Mouse (Mus musculus) lung, embryonic 15.5 days (tissue): ENCODE measurements around the gene Uchl4. TPM values are rescaled to one million over a fixed set of nuclear protein-coding genes. Genes with fewer than 3 reads are reported as not detected.
"Not testable (repeated sequence)": the region's sequence is repeated elsewhere in the genome, so short reads cannot be mapped to it uniquely, and the experiment has no call there.

ENCODE experiments used
- ATAC-seq: fragments of 200-750 bp; cut with Nextera tagmentation; 2 replicates; pipeline ENCODE4 v1.8.0; 2017; ENCODE audit warnings: moderate number of reproducible peaks, borderline replicate concordance; ENCODE audit not compliant: low FRiP score, low TSS enrichment; ENCODE audit errors: extremely low read depth
- H3K27ac ChIP-seq: fragments of 300-500 bp; sonication (generic); 2 replicates; pipeline ENCODE4 v1.5.1; 2015; ENCODE audit warnings: moderate library complexity, mild to moderate bottlenecking, inconsistent platforms
- H3K27me3 ChIP-seq: fragments of 300-500 bp; sonication (generic); 2 replicates; pipeline ENCODE4 v1.6.1; 2015; ENCODE audit warnings: inconsistent platforms
- H3K36me3 ChIP-seq: fragments of 300-500 bp; sonication (generic); 2 replicates; pipeline ENCODE4 v1.6.1; 2015; ENCODE audit warnings: inconsistent platforms
- H3K4me1 ChIP-seq: fragments of 300-500 bp; sonication (generic); 2 replicates; pipeline ENCODE4 v1.6.1; 2015; ENCODE audit warnings: inconsistent platforms
- H3K4me2 ChIP-seq: fragments of 300-500 bp; sonication (generic); 2 replicates; pipeline ENCODE4 v1.6.1; 2015; ENCODE audit warnings: inconsistent platforms, mild to moderate bottlenecking, moderate library complexity
- H3K4me3 ChIP-seq: fragments of 300-500 bp; sonication (generic); 2 replicates; pipeline ENCODE4 v1.5.1; 2015; ENCODE audit warnings: mild to moderate bottlenecking, inconsistent platforms
- H3K9ac ChIP-seq: fragments of 300-500 bp; sonication (generic); 2 replicates; pipeline ENCODE4 v1.6.1; 2015; ENCODE audit warnings: inconsistent platforms
- H3K9me3 ChIP-seq: fragments of 300-500 bp; sonication (generic); 2 replicates; pipeline ENCODE4 v1.6.1; 2016; ENCODE audit warnings: inconsistent platforms
- WGBS: fragments of 180-500 bp; shearing (Covaris S2); methylation state at CpG from one replicate; pipeline ENCODE4 v1.1.7; 2015; 5-methylcytosine and 5-hydroxymethylcytosine counted together
- polyA plus RNA-seq: library from polyadenylated mRNA; unstranded; fragments of >200 nt; fragmentation: Nextera tagmentation; extraction: Ambion mirVana; gene quantifications from 2 replicates; pipeline ENCODE4 v1.2.1, GENCODE M21; 2015

Uchl4 gene
- polyA plus RNA-seq, 1 experiment from 2014 or later = 2.4 TPM

DNA sequence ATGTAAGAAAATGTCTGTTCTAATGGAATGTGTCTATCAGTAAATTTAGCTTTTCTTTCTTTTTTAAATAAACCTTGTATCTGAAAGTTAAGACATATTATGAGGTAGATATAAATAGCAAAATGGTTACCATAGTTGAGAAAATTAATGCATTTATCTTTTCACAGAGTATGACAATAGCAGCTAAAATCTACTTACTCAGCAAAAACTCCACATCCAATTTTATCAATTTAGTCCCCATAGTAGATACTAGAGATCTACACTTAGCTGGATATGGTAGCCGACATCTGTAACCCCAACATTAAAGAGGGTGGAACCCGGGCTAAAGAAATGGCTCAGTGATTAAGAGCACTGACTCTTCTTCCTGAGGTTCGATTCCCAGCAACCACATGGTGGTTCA, 21.2 kb downstream of the Uchl4 start:
- H3K4me3 ChIP-seq = no peak overlapping the region
- no peaks in the 10 kb centered on the region for H3K27me3 ChIP-seq
- H3K9me3 ChIP-seq = no peaks in the 10 kb centered on the region
- no peaks in the 10 kb centered on the region for H3K36me3 ChIP-seq
- H3K4me2 ChIP-seq = no peak overlapping the region
- H3K27ac ChIP-seq = no peak overlapping the region
- no peak for ATAC-seq
- peaks cover 12% of the 10 kb centered on the region for H3K4me1 ChIP-seq
- WGBS = 91% methylated on average over 3 of the region's 3 CpGs
- no peak overlapping the region for H3K9ac ChIP-seq

DNA sequence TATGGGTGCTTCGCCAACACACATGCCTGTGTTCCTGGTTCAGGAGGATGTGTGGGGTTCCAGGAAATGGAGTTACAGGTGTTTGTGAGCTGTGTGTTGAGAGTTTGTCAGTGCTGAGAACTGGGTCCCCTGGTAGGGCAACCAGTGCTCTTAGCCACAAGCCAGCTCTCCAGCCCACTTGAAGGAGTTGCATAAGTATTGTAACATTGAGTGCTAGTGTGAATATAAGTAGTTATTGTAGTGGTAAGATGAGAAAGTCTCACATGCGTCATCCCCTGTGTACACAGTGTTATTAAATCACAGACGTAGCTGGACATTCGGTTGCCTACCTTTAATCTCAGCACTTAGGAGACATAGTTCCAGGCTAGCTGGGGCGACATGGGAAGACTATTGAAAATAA, 24.9 kb downstream of the Uchl4 start:
- no peaks in the 10 kb centered on the region for H3K36me3 ChIP-seq
- ATAC-seq = no peak
- no peaks in the 10 kb centered on the region for H3K9me3 ChIP-seq
- no peak overlapping the region for H3K4me2 ChIP-seq
- WGBS = 63% methylated on average over 5 of the region's 5 CpGs
- no peaks in the 10 kb centered on the region for H3K4me1 ChIP-seq
- H3K9ac ChIP-seq = no peak overlapping the region
- H3K27ac ChIP-seq = no peak overlapping the region
- no peak overlapping the region for H3K4me3 ChIP-seq
- no peaks in the 10 kb centered on the region for H3K27me3 ChIP-seq

DNA sequence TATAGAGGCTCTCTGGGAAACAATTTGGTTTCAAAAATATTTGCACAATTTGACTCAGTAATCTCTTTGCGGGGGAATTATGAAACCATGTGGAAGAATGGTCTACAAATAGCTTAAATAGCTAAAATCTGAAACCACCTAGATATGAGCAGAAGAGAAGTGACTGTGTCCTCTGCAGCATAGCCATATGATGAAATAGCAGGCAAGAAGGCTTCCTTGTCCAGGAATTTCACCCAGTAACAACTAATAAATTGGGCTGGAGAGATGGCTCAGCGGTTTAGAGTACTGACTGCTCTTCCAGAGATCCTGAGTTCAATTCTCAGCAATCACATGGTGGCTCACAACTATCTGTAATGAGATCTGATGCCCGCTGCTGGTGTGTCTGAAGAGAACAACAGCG, 26.0 kb downstream of the Uchl4 start:
- no peak overlapping the region for H3K9ac ChIP-seq
- no peaks in the 10 kb centered on the region for H3K36me3 ChIP-seq
- no peaks in the 10 kb centered on the region for H3K9me3 ChIP-seq
- no peak overlapping the region for H3K27ac ChIP-seq
- no peak for ATAC-seq
- no peak overlapping the region for H3K4me2 ChIP-seq
- H3K27me3 ChIP-seq = no peaks in the 10 kb centered on the region
- H3K4me1 ChIP-seq = no peaks in the 10 kb centered on the region
- WGBS = 75% methylated on average over 4 of the region's 4 CpGs
- H3K4me3 ChIP-seq = no peak overlapping the region

DNA sequence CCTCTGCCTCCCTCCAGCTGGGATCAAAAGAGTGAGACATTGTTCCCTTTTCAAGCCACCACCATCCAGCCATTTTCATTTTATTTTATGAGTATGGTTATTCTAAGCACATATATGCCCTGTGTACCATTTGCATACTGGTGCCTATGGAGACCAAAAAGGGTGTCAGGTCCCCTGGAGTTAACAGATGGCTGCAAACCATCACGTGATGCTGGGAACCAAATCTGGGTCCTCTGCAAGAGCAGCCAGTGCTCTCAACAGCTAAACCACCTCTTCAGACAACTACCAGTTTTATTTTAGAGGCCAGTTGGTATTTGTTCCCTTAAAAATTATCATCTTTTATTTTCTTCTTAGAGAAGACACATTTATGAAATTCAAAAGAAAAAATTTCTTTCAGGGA, 29.8 kb downstream of the Uchl4 start:
- Histone ChIP-seq H3K4me2 (no peak overlapping the region), H3K4me3 (no peak overlapping the region), H3K4me1 (no peaks in the 10 kb centered on the region), H3K9me3 (no peaks in the 10 kb centered on the region), H3K27me3 (no peaks in the 10 kb centered on the region), H3K9ac (no peak overlapping the region), H3K27ac (no peak overlapping the region), H3K36me3 (no peaks in the 10 kb centered on the region)
- WGBS = 36% methylated on average over 1 of the region's 1 CpGs
- ATAC-seq = no peak

DNA sequence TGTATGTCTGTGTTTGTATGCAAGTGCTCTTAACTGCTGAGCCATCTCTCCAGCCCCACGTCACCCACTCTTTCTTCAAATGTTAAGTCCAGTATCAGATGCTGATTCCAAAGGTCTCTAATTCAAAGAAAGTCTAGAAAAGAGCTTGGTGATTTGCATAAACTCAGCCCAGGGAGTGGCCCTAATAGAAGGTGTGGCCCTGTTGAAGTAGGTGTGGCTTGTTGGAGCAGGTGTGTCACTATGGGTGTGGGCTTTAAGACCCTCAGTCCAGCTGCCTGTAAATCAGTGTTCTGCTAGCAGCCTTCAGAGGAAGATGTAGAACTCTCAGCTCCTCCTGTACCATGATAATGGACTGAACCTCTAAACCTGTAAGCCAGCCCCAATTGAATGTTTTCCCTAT, 32.2 kb downstream of the Uchl4 start:
- Histone ChIP-seq H3K27ac (no peak overlapping the region), H3K4me2 (no peak overlapping the region), H3K9ac (no peak overlapping the region), H3K4me1 (no peaks in the 10 kb centered on the region), H3K9me3 (no peaks in the 10 kb centered on the region), H3K4me3 (no peak overlapping the region), H3K36me3 (no peaks in the 10 kb centered on the region), H3K27me3 (no peaks in the 10 kb centered on the region)
- ATAC-seq = no peak
- WGBS = 94% methylated on average over 1 of the region's 1 CpGs

DNA sequence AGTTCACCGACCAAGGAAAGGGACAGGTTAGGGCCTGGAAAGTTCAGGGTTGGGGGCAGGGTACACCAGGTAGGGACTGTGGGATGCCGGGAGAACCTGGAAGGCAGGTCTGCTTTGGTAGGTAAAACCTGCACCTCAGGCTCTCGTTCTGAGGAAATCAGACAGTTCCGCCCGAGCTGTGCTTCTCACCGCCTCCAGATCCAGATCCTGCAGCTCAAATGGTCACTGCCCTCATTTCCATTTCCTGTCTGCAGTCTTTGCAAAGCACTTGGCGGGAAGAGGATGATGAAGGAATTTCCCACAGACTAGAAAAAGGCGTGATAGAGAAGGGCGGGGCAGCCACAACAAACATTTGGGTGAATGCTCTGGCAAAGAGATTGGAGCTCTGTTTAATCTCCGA, 33.2 kb downstream of the Uchl4 start:
- Histone ChIP-seq H3K4me2 (no peak overlapping the region), H3K4me1 (no peaks in the 10 kb centered on the region), H3K36me3 (no peaks in the 10 kb centered on the region), H3K4me3 (no peak overlapping the region), H3K27me3 (no peaks in the 10 kb centered on the region), H3K9ac (no peak overlapping the region), H3K9me3 (no peaks in the 10 kb centered on the region), H3K27ac (no peak overlapping the region)
- WGBS = 79% methylated on average over 10 of the region's 10 CpGs
- ATAC-seq = no peak

DNA sequence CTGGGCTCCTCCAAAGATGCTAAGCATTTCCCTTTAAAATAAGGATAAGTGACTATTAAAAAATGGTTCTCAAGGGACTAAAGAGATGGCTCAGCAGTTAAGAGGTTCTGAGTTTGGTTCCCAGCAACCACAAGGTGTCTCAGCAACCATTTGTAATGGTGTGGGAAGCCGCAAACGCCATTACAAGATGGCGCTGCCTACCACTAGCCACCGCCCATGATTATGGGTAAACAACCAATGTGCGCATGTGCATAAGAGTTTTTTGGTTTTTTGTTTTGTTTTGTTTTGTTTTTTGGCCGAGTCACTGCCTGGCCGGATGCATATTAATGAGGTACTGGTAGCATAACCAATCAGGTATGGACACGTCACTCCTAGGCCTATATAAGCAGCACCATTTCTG, 33.8 kb downstream of the Uchl4 start:
- WGBS = 93% methylated on average over 8 of the region's 8 CpGs
- not testable (repeated sequence) for ATAC-seq, H3K27ac ChIP-seq

DNA sequence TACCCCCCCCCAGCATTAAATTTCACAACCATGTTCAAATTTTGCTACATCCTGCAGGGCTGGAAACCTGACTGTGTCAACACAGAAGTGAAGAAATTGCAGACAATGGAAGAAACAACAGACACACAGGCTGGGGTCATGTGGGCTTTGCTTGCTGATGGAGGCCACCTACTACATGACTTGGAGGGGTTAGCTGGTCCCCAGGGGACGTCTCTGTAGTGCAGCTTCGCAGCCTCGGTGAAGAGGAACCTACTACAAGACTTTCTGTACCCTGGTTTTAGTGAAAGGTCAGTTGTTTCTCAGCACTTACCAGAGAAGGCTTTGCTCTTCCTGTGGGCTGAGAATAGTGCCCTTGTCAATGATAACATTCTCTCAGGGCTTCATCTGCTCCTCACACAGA, 36.2 kb downstream of the Uchl4 start:
- Histone ChIP-seq H3K36me3 (no peaks in the 10 kb centered on the region), H3K27ac (no peak overlapping the region), H3K9me3 (no peaks in the 10 kb centered on the region), H3K27me3 (no peaks in the 10 kb centered on the region), H3K4me3 (no peak overlapping the region), H3K4me2 (no peak overlapping the region), H3K4me1 (no peaks in the 10 kb centered on the region), H3K9ac (no peak overlapping the region)
- WGBS = 61% methylated on average over 3 of the region's 3 CpGs
- no peak for ATAC-seq

More for the DNA sequence above, 33.8 kb downstream of the Uchl4 start:
- not testable (repeated sequence) for H3K36me3 ChIP-seq, H3K27me3 ChIP-seq, H3K4me2 ChIP-seq, H3K9ac ChIP-seq, H3K4me3 ChIP-seq, H3K9me3 ChIP-seq, H3K4me1 ChIP-seq

DNA sequence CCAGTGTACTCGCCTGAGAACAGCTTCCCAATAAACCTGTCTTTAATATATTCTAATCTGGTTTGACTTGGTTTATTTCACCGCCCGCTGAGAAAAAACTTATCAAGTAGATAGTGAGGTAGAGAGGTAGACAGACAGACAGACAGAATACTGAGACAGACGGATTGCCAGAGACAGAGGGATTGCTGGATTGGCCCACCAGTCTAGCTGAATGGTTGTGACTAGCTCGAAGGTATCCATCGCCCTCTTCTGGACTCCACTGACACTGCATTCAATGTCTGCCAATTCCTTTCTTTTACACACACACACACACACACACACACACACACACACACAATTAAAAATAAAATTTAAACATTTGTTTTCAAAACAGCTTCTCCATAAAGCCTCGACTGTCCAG, 37.6 kb downstream of the Uchl4 start:
- no peak for ATAC-seq
- 28% methylated on average over 7 of the region's 7 CpGs for WGBS
- no peak overlapping the region for H3K4me2 ChIP-seq

DNA sequence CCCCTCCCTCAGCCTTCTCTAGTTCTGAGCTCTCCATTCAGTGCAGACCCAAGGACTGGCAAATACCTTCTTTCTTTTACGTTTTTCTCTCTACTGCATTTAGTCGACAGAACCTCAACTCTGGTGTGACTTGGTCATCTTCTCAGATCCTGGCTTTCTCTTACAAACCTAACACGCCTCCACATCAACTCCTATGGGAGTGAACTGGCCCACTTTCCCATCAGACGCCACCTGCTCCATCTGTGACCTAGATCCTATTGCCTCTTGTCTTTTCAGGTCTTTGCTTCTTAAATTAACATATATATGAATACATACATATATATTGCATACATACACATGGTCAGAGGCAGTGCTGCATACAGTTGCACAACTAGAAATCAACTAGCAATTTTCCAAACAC, 38.8 kb downstream of the Uchl4 start:
- WGBS = 78% methylated on average over 4 of the region's 4 CpGs
- no peaks in the 10 kb centered on the region for H3K36me3 ChIP-seq
- ATAC-seq = no peak
- no peak overlapping the region for H3K9ac ChIP-seq
- H3K9me3 ChIP-seq = no peaks in the 10 kb centered on the region
- H3K4me2 ChIP-seq = no peak overlapping the region
- no peaks in the 10 kb centered on the region for H3K27me3 ChIP-seq
- H3K4me3 ChIP-seq = no peak overlapping the region
- no peaks in the 10 kb centered on the region for H3K4me1 ChIP-seq
- no peak overlapping the region for H3K27ac ChIP-seq

More for the DNA sequence above, 37.6 kb downstream of the Uchl4 start:
- Histone ChIP-seq H3K9me3 (no peaks in the 10 kb centered on the region), H3K27ac (no peak overlapping the region), H3K36me3 (no peaks in the 10 kb centered on the region), H3K27me3 (no peaks in the 10 kb centered on the region), H3K4me3 (no peak overlapping the region), H3K4me1 (no peaks in the 10 kb centered on the region), H3K9ac (no peak overlapping the region)

DNA sequence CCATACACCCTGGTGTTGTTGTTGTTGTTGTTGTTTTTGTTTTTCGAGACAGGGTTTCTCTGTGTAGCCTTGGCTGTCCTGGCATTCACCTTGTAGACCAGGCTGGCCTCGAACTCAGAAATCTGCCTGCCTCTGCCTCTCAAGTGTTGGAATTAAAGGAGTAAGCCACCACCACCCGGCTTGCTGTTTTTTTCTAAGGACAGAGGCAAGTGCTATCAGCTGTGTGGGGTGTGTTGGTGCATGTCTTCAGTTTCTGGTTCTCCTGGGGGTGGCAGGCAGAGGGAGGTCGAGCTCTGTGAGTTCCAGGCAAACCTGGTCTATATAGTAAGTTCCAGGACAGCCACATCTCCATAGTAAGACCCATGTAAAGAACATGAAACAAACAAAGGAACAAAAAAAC, 39.3 kb downstream of the Uchl4 start:
- H3K27ac ChIP-seq = no peak overlapping the region
- no peaks in the 10 kb centered on the region for H3K27me3 ChIP-seq
- WGBS = 65% methylated on average over 4 of the region's 4 CpGs
- H3K4me3 ChIP-seq = no peak overlapping the region
- H3K9me3 ChIP-seq = no peaks in the 10 kb centered on the region
- H3K4me1 ChIP-seq = no peaks in the 10 kb centered on the region
- no peak for ATAC-seq
- H3K4me2 ChIP-seq = no peak overlapping the region
- H3K9ac ChIP-seq = no peak overlapping the region
- no peaks in the 10 kb centered on the region for H3K36me3 ChIP-seq

DNA sequence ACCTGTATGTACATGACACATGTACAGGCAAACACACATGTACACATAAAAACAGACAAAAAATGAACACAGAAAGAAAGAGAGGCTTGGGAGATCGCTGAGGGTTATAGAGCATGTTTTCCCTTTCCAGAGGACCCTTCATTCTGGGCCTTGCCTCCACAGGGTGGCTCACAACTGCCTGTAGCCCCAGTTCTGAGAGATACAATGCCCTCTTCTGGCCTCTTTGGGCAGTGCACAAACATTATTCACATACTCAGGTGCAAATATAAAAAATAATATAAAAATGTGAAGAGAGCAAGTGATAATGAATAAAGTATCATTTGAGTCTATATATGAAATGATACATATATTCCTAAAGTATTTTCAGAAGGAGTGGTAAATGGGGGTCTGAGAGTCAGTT, 39.9 kb downstream of the Uchl4 start:
- WGBS = 71% methylated on average over 1 of the region's 1 CpGs
- Histone ChIP-seq H3K9ac (no peak overlapping the region), H3K4me2 (no peak overlapping the region), H3K4me1 (no peaks in the 10 kb centered on the region), H3K9me3 (no peaks in the 10 kb centered on the region), H3K27ac (no peak overlapping the region), H3K36me3 (no peaks in the 10 kb centered on the region), H3K4me3 (no peak overlapping the region), H3K27me3 (no peaks in the 10 kb centered on the region)
- no peak for ATAC-seq

DNA sequence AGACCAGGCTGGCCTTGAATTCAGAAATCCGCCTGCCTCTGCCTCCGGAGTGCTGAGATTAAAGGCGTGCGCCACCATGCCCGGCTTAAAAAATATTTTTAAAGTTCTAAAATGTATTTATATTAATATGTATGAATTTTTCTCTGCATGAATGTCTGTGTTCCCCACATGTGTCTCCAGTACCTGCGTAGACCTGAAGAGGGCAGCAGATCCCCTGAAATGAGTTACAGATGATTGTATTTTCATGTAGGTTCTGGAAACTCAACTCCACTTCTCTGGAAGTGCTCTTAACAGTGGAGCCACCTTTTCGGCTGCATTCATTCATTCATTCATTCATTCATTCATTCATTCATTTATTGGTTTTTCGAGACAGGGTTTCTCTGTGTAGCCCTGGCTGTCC, 42.7 kb downstream of the Uchl4 start:
- no peaks in the 10 kb centered on the region for H3K27me3 ChIP-seq
- no peak for ATAC-seq
- no peaks in the 10 kb centered on the region for H3K9me3 ChIP-seq
- H3K27ac ChIP-seq = no peak overlapping the region
- peaks cover 8% of the 10 kb centered on the region for H3K4me1 ChIP-seq
- H3K4me3 ChIP-seq = no peak overlapping the region
- WGBS = 66% methylated on average over 8 of the region's 8 CpGs
- no peaks in the 10 kb centered on the region for H3K36me3 ChIP-seq
- no peak overlapping the region for H3K4me2 ChIP-seq
- H3K9ac ChIP-seq = no peak overlapping the region
